Mouse (Mus musculus) gastrocnemius, adult 8-10 months (tissue): ENCODE measurements around the gene Hpdl. TPM values are rescaled to one million over a fixed set of nuclear protein-coding genes. Genes with fewer than 3 reads are reported as not detected.
"Not testable (repeated sequence)": the region's sequence is repeated elsewhere in the genome, so short reads cannot be mapped to it uniquely, and the experiment has no call there.

Experiments
- DNase-seq, 2 experiments: peaks; one replicate each; pipeline ENCODE4 v3.0.0; 2022; ENCODE audit warnings: low spot score in 2 of 2
- total RNA-seq, 4 experiments: library from RNA; stranded (reverse); gene quantifications; 2 replicates each; pipeline ENCODE4 v1.2.4; 2022

Gene Hpdl
- total RNA-seq: 1 to 10 TPM in 3 of 4 experiments, under 1 TPM in 1; 0.78 to 1.8 (median 1.3) TPM

GRCm38 (mm10) chr4:116821694-116822016 lies at the start of gene Hpdl:
Hpdl (minus strand) TSS chr4:116821707.
- DNase-seq: no peak

GRCm38 (mm10) chr4:116869898-116870297 lies 48.4 kb upstream of the Hpdl start:
- no peak for DNase-seq

GRCm38 (mm10) chr4:116862023-116862422 lies 40.5 kb upstream of the Hpdl start:
- no peak for DNase-seq

DNA sequence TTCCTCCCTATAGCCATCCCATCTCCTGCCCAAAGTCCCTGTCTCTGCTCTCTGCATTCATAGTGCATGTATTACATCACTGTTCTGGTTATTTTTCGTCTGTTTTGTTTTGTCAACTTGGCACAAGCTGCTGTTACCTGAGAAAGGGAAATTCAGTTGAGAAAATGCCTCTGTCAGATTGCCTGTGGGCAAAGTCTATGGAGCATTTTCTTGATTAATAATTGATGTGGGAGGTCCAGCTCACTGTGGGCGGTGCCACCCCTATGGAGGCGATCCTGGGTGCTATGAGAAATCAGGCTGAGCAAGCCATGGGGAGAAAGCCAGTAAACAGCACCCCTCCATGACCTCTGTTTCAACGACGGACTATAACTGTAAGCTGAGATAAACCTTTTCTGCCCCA lies 38.2 kb upstream of the Hpdl start:
- DNase-seq: no peak

GRCm38 (mm10) chr4:116857203-116857602 lies 35.7 kb upstream of the Hpdl start:
- DNase-seq: no peak

- DNase-seq: no peak
Observed at GRCm38 (mm10) chr4:116854286-116854685, 32.8 kb upstream of the Hpdl start.

DNA sequence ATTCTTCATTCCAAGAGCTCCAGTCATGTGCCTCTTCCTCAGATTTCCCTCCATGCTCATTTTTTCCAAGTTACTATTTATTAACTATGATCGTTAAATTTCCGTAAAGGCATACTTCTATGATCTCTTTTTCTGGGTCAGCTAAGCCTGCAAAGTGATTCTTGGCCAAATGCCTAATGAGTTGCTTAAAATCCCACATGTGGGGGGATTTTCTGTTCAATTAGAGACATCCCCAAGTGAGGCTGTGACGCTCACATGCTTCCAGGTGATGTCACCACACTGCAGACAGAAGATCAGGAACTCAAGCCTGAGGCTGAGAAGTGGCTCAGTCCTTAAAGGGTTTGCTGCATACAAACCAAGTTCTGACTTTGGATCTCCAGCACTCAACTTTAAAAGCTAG lies 28.4 kb upstream of the Hpdl start:
- no peak for DNase-seq

DNA sequence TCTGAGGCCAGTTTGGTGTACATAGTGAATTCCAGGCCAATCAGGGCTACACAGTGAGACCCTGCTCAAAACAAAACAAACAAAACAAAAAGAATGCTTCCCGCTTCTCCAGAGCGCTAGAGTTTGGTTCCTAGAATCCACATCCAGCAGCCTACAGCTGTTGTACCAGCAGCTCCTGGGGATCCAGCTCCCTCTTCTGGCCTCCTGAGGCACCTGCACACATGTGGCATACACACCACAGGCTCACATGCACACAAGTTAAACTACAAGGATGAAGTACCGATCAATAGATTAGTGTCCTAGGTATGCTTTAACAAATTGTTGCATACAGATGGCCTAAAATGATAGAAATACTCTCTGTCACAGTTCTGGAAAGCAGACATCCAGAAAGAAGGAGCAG lies 22.8 kb upstream of the Hpdl start:
- DNase-seq: no peak

DNA sequence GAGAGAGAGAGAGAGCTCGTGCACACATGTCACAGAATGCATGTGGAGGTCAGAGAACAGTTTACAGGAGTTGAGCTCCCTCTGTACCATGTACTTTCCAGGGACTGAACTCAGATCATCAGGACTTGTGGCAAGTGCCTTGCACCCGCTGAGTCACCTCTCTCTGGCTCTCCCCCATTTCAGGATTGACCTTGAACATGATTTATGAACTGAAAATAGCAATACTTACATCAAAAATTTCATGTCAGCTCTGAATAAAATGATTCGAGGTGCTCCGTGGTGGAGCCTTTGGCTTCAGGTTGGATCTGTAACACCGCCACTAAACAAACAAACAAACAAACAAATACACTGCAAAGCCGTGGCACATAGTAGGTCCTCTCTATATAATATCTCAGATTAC lies 19.3 kb upstream of the Hpdl start:
- DNase-seq: no peak

DNA sequence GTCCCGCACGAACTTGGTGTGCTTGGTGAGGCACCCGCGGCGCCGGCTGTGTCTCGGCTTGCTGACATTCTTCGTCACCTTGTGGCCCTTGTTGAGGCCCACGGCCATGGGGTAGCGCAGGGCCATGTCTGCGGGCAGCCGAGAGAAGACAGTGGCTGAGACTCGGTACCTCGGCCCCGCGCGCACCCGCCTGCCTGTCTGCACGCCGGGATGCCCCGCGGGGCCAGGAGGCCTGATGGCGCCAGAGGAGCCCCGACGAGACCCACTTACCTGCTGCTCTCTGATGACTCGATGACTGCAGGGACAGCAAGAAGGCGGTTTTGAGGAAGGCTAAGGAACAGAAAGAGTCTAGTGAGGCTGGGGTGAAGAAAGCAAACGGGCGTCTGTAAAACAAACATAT lies 18.6 kb upstream of the Hpdl start:
- DNase-seq: not testable (repeated sequence)

GRCm38 (mm10) chr4:116838999-116839398 lies 17.5 kb upstream of the Hpdl start:
- no peak for DNase-seq

GRCm38 (mm10) chr4:116830070-116830368 lies 8.5 kb upstream of the Hpdl start:
- no peak for DNase-seq

DNA sequence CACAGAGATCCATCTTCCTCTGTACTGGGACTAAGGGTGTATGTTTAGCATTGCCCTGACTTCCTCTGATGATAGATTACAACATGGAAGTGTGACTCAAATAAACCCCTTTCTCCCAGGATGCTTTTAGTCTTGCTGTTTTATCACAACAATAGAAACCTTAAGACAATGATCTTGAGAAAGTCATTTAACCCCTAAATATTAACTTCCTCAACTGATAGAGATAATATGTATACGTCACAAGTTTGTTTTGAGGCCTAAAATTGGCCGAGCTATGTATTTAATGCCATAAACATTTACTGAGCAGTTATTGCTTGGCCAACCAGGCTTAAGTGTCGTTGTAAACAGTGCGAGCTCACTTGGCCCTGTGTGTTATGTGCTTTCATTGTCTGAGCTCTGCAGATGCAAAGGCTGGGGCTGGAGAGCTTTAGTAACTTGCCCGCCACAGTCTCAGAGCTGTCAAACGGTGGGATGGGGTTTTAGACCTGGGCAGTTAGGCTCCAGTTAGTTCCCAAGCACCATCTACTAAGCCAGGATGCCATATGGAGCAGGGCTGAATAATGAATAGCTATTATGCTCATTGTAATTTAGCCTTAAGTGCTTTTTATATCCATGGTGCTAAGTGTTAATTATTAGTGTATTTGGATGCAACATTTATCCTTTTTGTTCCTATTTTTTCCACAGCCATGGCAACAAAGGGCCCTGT lies 8.0 kb upstream of the Hpdl start:
- no peak for DNase-seq

- no peak for DNase-seq
Observed at GRCm38 (mm10) chr4:116827819-116828218, 6.3 kb upstream of the Hpdl start.

- DNase-seq: peak; percentile 40 to 62
Observed at GRCm38 (mm10) chr4:116824541-116825004, 3.1 kb upstream of the Hpdl start.

DNA sequence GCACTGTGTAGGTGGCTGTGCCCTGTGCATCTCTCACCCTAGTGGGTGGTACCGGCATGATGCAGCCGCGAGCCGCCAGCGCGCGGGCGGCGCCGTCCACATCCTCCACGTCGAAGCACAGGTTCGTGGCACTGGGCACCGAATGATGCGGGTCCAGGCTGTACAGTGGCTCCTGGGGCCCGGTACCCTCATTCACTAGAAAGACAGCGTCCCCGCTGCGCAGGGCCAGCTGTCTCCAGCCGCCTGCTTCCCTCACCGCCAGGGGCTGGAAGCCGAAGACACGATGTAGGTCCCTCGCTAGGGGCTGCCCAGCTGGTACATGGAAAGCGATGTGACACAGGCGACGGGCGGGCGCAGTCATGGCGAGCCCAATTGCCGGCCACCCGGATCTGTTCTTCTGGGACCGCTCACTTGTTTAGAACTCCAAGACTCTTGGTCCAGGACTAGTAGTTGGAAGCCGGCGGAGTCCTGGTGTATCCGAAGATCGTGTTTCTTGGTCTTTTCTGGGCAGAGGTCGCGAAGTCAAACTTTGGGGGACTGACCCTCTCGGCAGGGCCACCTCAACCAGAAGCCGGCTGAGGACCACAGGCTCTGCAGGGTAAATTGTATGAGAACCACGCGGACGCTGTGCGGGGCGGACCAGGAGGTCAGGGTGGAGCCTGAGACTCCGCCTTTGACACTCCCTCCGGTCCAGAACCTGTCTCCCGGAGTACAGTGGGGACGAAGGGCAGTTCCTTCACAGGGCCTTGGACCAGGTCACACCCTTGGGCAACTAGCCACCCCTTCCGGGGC lies 409 bp downstream of the Hpdl start:
- DNase-seq: peak; percentile 67 to 71

GRCm38 (mm10) chr4:116819968-116820901 lies 1.3 kb downstream of the Hpdl start:
- DNase-seq: no peak

GRCm38 (mm10) chr4:116817486-116817885 lies 4.0 kb downstream of the Hpdl start:
- DNase-seq: no peak

DNA sequence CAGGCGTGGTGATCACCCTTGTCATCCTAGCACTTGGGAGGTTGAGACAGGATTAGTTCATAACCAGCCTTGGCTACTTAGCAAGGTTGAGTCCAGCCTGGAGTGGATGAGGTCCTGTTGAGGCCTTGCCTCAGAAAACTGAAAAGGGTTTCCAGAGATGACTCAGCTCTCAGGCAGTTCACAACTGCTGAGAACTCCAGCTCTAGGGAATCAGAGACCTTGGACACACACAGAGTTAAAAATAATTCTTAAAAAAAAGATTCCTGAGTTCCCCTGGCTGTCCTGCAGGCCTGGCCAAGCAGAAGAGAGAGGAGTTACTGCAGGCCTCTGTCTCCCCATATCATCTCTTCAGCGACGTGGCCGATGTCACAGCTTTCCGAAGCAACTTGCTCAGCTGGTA lies 6.2 kb downstream of the Hpdl start:
- DNase-seq: no peak

- DNase-seq: no peak
Observed at GRCm38 (mm10) chr4:116811012-116811411, 10.5 kb downstream of the Hpdl start.

DNA sequence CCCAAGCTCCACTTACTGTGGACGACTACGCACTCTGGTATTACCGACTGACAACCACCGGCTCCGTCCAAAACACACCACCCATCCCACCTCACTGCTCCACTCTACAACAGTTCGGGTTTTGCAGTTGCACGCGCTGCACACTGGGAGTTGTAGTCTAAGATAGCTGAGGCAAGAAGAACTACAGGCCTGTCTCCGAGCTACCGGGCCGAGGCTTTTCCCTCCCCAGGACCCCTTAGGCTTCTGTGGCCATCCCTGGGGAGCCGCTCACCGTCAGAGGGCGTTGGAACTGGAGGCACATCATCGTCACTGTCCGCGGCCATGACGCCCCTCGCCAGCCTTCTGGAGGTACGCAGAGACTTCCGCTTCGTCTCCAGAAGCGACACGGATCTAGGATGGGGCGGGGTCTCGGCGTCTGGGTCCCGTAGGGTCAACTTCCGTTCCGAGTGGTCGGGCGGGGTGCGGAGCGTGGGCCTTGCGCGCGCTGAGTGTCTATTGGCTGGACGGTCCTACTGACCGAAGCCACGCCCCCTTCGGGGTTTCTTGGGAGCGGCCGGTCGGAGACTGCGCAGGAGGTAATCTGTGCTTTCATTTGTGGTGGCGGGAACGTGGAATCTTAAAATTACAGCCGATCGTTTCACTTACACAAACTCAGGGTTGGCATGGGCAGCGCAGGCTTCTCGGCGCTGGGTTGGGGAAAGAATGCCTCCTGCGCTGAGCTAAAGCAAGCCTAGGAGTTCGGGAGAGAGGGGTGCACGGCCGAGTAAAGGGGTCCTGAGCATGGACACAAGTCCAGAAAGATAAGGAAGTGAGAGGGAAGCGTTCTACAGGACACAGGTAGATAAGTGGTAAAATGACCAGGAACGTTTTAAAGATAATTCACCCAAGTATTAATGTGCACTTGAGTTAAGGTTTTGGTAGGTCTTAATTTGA lies 14.0 kb downstream of the Hpdl start, which contains the start of the genes Toe1 and Mutyh:
TSS of gene Toe1 (minus strand) at position 444 of the 933 bp plus-strand sequence.
TSS of gene Mutyh (plus strand) at position 527 of the 933 bp plus-strand sequence.
- peak; percentile 84 to 92 for DNase-seq
